Mouse (Mus musculus) E14TG2a.4 (cell line): ENCODE measurements around the gene Wipf3.

Experiments
- H3K27me3 ChIP-seq: 2 replicates; pipeline ENCODE4 v1.6.1; 2014; ENCODE audit warnings: low read length, control low read depth; ENCODE audit not compliant: insufficient read depth
- H3K36me3 ChIP-seq: 2 replicates; pipeline ENCODE4 v1.6.1; 2014; ENCODE audit warnings: low read length, control low read depth; ENCODE audit not compliant: insufficient read depth
- H3K4me1 ChIP-seq: replicated peaks from 2 replicates; pipeline ENCODE4 v1.6.1; 2014; ENCODE audit warnings: low read depth, low read length, control low read depth
- H3K4me3 ChIP-seq: replicated peaks from 2 replicates; pipeline ENCODE4 v1.5.1; 2014; ENCODE audit warnings: mild to moderate bottlenecking, low read length
- H3K9me3 ChIP-seq: 2 replicates; pipeline ENCODE4 v1.6.1; 2014; ENCODE audit warnings: low read length, control low read depth
- CTCF ChIP-seq: conservative IDR thresholded peaks from 2 replicates; pipeline ENCODE4 v1.5.1; 2014; ENCODE audit warnings: low read length
- NANOG ChIP-seq: IDR thresholded peaks from 2 replicates; pipeline ENCODE4 v1.6.1; 2014; ENCODE audit warnings: borderline replicate concordance, low read length, mixed read lengths
- POU5F1 ChIP-seq: IDR thresholded peaks from 2 replicates; pipeline ENCODE4 v1.6.1; 2014; ENCODE audit warnings: low read length, borderline replicate concordance

Gene Wipf3

DNA sequence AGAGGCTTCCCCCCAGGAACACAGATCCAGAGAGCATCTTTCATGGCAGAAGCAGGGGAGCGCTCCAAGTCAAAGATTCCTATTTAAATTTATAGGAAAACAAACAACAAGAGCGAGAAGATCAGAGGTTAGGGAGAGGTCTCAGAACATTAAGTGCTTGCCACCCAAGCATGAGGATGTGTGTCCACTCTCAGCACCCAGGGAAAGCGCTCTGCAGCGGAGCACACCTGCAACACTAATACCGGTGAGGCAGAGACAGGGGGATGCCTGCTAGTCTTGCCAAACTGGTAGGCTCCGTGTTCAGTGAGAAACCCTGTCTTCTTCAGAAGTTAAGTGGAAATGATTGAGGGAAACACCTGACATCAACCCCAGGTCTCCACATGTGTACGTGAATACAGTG is 110.0 kb downstream of the Wipf3 start:
- H3K36me3 ChIP-seq = no peaks in the 10 kb centered on the region
- H3K4me3 ChIP-seq = no peak overlapping the region
- peaks cover 4% of the 10 kb centered on the region; the same call in 1 of the 2 replicates for H3K4me1 ChIP-seq
- TF ChIP-seq POU5F1 = no peak
- TF ChIP-seq NANOG = no peak
- TF ChIP-seq CTCF = no peak
- no peaks in the 10 kb centered on the region for H3K9me3 ChIP-seq
- H3K27me3 ChIP-seq = no peaks in the 10 kb centered on the region

DNA sequence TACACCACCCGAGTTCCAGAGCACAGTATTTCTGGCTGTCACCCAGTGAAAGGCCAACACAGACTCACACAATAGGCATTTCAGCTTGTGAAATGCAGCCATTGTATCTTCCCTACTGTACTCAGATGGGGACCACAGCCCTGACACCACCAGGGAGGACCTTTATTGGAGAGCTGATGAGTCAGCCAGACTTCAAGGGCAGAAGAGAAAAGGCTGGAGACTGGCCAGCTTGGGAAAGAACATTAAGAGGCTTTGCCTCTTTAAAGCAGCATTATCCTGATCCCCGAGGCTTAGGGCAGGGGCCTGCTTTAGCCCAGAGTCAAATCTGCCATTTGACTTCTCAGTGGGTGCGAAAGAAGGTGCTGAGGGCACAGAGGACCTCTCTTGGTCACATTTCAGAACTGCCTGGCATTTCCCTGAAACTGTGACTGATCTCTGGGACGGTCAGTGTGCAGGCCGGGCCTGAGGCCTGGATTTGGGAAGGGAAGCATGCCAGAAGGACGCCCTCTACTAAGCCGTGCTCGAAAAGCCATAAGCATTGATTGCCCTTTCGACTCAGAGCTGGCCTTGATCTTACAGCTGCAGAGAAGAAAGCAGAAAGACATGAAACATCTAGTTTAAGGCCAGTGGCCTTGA is 111.0 kb downstream of the Wipf3 start:
- Histone ChIP-seq H3K4me1 (peaks cover 4% of the 10 kb centered on the region; the same call in 1 of the 2 replicates), H3K4me3 (no peak overlapping the region), H3K9me3 (no peaks in the 10 kb centered on the region), H3K36me3 (no peaks in the 10 kb centered on the region), H3K27me3 (no peaks in the 10 kb centered on the region)
- TF ChIP-seq POU5F1 (no peak), CTCF (no peak)

DNA sequence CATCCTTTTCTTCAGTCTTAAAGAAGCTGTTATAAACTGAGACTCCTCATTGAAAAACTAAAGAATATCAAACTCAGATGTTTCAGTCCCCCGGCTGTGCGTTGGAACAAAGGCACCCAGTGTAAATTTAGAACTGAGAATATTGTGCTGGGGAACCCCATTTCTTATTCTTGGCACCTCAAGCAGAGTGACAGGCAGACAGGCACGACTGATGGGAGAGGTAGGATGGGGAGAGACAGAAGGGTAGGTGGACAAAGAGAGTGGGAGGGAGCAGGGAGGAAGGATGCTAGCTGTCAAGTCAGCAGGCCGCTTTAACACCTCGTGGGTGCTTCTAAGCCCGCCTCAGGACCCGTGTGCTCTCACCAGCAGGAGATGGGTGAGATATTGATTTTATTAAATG is 113.4 kb downstream of the Wipf3 start:
- peaks cover 7% of the 10 kb centered on the region for H3K9me3 ChIP-seq
- H3K4me1 ChIP-seq = peaks cover 4% of the 10 kb centered on the region; the same call in 1 of the 2 replicates
- H3K27me3 ChIP-seq = no peaks in the 10 kb centered on the region
- H3K4me3 ChIP-seq = no peak overlapping the region
- H3K36me3 ChIP-seq = no peaks in the 10 kb centered on the region
- TF ChIP-seq NANOG (no peak), CTCF (no peak), POU5F1 (no peak)

DNA sequence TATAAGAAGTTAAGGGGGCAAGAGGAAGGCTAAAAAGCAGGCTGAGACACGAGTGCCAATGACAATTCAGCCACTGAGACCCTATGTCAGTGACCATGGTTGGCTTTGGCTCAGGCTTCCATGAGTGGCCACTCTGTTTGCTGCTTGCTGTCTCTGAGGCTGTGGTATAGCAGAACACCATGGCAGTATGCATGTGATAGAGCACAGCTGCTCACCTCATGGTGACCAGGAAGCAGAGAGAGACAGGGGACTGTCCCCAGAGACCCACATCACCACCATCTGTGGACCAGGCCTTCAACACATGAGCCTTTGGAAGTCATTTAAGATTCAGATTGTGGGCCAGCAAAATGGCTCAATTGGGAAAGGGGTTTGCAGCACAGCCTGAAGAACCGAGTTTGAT is 114.2 kb downstream of the Wipf3 start:
- Histone ChIP-seq H3K4me1 (peaks cover 4% of the 10 kb centered on the region; the same call in 1 of the 2 replicates), H3K4me3 (no peak overlapping the region), H3K27me3 (no peaks in the 10 kb centered on the region), H3K9me3 (peaks cover 14% of the 10 kb centered on the region), H3K36me3 (no peaks in the 10 kb centered on the region)
- no peak for TF ChIP-seq CTCF
- TF ChIP-seq NANOG = no peak
- no peak for TF ChIP-seq POU5F1

DNA sequence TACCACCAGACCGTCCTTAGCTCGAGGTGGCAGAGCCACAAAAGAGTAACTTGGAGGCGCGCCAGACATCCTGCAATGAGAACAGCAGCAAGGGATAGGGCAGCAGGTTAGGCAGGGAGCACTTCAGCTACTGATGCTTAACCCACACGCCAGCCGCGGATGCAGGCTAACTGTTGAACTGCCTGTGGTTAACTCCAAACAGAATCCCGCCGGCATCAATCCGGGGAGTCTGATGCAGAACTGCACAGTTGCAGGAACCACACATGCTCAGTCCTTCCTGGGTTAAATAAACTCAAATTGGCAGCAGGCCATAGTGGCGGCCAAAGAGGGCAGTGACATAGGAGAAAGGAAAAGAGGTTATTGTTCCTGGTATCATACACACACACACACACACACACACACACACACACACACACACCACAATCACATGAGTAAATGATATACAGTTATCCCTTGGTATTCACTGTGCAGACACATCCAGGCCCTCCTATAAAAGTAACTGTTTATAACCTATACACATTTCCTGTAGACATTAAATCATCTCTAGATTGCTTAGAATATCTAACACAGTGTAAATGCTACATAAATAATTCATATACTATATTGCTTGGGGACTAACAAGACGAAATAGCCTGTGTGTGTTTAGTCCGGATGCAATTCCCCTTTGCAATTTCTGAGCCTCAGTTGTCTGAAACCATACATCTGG is 119.1 kb downstream of the Wipf3 start:
- Histone ChIP-seq H3K4me3 (no peak overlapping the region), H3K36me3 (no peaks in the 10 kb centered on the region), H3K4me1 (no peaks in the 10 kb centered on the region), H3K9me3 (peaks cover 14% of the 10 kb centered on the region), H3K27me3 (no peaks in the 10 kb centered on the region)
- TF ChIP-seq NANOG (no peak), POU5F1 (no peak)

DNA sequence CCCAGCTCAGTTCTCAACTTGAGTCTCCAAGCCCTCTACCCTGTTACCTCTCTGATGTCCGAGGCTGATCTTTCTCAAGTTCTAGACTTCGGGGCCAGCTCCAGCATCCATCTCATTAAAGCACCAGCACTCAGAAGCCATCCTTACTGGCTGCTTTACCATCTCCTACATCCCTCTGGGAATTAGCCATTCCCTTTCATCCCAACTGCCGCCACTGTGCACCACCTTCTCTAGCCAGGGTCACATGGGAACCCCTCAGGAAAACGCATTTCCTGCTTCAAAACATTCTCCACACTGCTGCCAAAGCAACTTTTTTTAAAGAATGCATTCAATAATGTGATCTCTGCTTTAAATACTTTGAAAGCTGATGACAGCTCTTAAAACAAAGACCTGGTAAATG is 119.9 kb downstream of the Wipf3 start:
- no peak overlapping the region for H3K4me3 ChIP-seq
- H3K36me3 ChIP-seq = no peaks in the 10 kb centered on the region
- no peaks in the 10 kb centered on the region for H3K27me3 ChIP-seq
- TF ChIP-seq NANOG (no peak), POU5F1 (no peak)
- peaks cover 14% of the 10 kb centered on the region for H3K9me3 ChIP-seq
- H3K4me1 ChIP-seq = 0 out of 2 replicates have a peak, but pooled peaks cover 3% of the 10 kb centered on the region

DNA sequence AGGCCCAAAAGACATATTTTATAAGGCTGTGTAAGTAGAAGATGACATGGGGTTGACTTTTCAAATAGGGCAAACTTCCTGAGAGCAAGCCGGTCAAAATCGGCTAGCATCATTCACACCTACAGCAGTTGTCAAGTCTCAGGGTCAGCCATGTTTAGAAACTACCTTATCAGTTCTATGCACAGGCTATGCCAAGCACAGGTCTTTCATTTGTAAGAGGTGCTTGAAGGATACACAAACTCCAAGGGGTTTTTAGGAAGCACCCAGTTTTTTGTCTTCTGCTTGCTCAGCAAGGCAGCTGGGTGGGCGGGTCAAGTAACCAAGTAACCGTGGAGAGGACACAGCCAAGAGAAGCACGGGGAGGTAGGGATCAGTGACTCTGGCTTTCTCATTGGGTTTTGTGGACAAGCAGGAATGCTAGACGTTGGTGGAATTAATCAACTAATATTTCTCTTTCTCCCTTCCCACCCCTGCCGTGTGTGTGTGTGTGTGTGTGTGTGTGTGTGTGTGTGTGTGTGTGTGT is 121.5 kb downstream of the Wipf3 start:
- Histone ChIP-seq H3K36me3 (no peaks in the 10 kb centered on the region), H3K4me3 (no peak overlapping the region), H3K4me1 (0 out of 2 replicates have a peak, but pooled peaks cover 7% of the 10 kb centered on the region), H3K9me3 (peaks cover 14% of the 10 kb centered on the region), H3K27me3 (no peaks in the 10 kb centered on the region)
- TF ChIP-seq NANOG = no peak
- TF ChIP-seq POU5F1 = no peak
- TF ChIP-seq CTCF = no peak

DNA sequence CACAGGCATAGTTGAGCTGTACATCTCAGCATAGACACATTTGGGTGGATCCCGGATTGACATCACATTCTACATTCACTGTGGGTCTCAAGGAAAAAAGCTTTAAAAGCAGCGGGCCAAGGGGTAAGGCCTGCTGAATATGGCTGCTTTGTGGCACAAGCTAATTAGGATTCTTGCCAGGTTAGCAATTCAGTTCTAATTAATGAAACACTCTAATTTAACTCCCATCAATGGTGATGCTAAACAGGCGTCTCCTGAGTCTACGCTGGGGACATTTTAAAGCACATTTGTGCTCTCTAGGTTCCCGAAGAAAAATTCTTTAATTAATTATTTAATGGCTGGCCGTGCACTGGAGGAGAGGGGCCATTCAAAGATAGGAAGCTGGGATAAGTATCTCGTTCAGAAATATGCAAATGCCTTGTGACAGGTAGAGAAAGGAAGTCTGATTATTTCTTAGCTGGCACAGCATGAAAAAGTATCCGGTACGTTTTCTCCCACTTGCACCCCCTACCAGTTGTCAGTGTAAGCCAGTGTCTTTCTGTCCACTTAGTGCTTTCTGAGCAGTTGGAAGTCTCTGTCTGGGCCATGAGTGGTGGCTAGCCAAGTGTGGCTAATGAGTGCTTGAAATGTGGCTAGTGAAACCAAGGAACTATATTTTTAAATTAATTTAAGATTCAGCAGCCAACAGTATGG is 123.5 kb downstream of the Wipf3 start:
- 0 out of 2 replicates have a peak, but pooled peaks cover 7% of the 10 kb centered on the region for H3K4me1 ChIP-seq
- H3K4me3 ChIP-seq = no peak overlapping the region
- H3K9me3 ChIP-seq = peaks cover 7% of the 10 kb centered on the region
- H3K27me3 ChIP-seq = no peaks in the 10 kb centered on the region
- no peaks in the 10 kb centered on the region for H3K36me3 ChIP-seq
- TF ChIP-seq CTCF (no peak), NANOG (no peak), POU5F1 (no peak)
